Mouse (Mus musculus): ENCODE results near the gene Il6st.

The Il6st gene

DNA sequence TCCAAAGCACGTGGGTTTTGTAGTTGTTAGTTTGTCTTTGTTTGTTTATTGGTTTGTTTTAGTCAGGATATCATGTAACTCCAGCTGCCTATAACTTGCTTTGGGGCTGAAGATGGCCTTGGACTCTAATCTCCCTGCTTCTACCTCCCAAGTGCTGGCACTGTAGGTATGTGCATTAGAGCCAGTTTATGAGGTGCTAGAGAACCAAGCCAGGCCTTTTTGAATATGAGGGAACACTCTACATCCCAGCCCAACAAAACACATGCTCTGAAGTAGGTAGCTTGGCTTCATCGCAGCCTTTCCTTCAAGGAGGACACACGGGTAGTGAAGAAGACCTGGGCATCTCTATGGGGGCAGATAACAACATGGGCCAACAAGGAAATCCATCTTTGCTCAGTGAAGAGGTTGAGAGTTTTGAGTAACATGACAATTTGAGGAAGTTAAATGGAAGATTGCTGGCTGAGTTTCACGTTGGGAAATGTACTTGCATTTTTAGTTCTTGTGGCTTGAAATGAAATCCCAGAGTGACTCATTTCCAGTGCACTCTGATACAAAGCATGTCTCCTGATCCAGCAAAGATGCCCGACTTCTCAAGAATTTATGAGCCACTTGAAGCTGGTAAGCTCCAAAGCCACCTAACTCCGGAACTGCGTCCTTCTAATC is 20.9 kb upstream of the Il6st start:
- no peak for DNase-seq (ENCODE audit: low spot score in 2 of 2)

DNA sequence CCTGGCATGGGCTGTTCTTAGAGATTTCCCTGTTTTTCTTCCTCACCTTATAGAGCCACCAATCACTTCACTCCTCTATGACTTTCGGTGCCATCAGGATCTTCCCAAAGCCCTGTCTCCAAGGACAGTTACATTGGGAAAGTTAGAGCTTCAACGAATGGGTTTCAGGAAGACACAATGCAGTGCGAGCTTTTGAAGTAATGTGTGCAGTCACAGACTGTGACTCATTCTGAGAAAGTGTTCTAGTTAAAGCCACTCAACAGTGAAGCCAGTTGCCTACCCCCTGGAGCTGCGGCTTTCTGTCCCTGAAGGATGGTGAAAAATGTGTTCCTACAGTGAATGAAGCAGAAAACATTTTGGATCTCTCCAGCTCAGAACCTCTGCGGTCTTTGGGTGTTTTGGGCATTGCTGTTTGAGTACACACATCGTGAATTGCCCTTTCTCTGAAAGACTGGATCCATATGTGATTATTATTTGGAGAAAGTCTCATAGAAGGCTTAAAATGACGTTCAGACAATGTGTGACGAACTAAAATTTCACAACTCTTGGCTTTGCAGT is 16.7 kb upstream of the Il6st start:
- DNase-seq (ENCODE audit: low spot score in 2 of 2), result no peak

DNA sequence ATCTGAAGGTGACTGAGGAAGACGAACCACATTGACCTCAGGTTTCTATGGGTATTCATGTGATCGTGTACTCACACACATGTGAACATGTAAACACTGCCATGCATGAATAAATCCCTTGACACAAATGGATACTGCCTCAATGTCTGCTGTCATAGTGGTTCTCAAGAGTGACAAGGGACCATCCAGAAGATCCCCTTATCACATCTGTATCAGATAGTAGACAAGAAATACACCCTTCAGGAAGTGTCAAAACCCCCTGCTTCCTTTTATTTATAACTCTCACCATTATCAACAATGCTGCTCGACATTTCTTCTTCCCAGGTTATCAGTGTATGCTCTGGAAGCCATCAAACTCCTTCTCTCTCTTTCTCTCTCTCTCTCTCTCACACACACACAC is 13.7 kb upstream of the Il6st start:
- DNase-seq (ENCODE audit: low spot score in 2 of 2), result no peak

DNA sequence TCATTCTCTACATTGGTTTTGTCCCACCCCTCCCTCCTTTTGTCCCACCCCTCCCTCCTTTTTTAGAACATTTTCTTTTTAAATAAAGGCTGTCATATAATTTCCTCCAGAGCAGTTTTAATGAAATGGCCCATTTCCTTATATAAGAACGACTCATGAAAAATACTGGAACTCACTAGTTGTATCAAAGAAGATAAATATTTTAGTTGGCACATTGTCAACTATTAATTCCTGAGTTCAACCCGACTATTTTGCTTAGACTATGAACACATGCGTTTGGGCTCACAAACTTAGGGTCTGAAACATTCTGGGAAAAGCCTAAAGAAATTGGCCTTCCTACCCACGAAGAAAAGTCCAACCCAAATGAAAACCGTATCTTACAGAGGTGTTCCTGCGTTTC is 6.5 kb upstream of the Il6st start:
- no peak for DNase-seq (ENCODE audit: low spot score in 2 of 2)

DNA sequence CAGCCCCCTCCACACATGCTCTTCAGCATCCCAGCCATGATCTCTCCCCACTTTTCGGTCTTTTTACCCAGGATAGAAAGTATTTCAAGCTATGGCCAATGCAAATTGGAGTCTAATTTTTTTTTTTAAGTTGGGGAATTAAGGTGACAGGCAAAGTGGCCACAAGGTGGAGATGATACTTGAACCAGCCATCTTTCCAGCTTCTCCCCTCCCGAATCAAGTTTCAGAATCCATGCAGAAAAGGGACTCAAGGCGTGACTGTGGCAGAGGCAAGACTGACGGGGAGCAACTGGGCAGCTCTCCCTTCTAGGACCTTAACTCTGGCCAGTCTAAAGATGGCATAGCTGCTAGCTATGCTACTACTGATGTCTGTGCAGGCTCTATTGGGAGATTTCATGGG is 5.9 kb upstream of the Il6st start:
- DNase-seq (ENCODE audit: low spot score in 2 of 2), result no peak

DNA sequence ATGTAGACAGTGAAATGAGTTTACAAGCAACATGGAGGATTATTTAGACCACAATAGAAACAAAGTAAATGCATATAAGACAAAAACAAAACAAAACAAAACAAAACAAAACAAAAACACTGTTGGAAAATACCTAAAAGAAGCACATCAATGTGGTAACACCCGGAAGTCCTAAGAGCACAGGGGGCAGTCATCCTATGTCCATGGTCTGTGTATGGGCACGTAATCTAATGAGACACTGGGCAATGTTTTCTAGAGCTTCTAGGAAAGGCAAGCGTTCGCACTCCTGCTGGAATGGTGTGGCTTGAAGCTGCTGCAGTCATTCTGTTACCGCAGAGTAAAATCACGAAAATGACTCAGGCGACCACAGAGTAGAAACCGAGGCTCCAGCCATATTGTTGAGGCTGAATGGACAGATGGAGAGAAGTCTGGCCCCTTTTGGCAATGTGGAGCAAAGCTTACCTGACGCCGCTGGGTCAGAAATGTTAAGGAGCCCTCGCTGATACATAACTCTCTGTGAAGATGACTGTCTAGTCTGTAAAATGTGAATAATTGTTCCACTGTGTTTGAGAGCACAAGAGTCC is 5.3 kb upstream of the Il6st start:
- no peak for DNase-seq (ENCODE audit: low spot score in 2 of 2)

DNA sequence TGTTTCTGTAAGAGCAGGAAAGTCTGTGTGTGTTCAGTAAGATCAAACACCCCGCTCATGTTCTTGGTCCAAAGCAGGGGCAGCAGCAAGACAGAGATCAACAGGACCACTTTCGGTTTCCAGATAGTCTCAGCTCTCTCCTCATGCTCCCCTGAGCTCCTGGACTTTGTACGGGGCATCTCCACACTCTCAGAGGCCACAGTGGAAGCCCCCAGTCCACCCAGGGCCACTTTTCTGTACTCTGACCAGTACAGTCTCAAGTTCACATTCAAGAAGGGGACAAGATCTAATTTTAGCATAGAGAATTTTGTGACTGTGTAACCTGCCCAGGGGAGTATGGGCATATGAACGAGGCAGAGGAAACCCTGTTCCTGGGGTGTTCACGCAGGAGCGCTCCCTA is 3.9 kb upstream of the Il6st start:
- no peak for DNase-seq (ENCODE audit: low spot score in 2 of 2)

DNA sequence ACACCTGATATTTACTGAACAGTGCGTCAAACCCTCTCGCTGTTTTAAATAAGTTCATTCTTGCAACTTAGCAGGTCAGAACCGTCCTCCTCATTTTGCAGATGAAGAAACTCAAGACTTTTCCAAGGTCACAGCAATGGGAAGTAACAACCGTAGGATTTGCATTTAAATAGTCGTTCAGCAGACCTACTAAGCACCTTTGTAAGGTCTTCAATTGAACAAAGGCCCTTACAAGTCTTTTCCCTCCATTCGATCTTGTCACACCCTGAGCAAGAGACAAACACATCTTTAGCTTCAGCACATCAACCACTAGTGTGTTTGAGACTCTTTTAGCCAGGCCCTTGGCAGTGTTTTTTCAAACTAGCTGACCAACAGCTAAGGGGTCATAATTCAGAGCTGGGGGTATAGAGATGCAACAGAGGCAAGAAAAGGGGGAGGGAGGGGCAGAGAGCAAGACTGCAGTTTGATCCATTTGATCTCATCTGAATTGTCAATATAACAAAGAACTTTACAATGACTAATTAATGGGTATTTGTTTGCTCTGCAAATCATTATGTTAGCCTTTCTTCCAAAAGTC is 1.4 kb upstream of the Il6st start:
- no peak for DNase-seq (ENCODE audit: low spot score in 2 of 2)

DNA sequence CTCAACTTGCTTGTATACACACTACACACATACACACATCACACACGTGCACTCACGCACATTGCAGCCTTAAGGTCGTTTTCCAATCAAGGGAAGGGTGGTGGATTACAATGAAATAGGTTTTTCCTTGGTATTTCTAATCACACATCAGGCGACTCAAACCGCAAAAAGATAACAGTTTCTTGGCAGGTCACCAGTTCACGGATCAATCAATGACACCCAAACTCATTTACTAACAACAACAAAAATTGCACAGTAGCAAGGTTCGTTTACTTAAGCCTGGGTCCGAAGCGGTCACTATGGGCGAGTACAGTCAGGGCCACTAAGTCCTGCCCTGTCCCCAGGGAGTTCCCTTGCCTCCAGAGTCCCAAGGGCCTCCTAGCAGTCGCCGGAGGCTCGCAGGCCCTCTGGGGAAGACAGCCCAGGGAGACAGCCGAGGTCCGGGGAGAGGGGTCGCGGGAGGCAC is 500 bp upstream of the Il6st start:
- no peak for DNase-seq (ENCODE audit: low spot score in 2 of 2)

DNA sequence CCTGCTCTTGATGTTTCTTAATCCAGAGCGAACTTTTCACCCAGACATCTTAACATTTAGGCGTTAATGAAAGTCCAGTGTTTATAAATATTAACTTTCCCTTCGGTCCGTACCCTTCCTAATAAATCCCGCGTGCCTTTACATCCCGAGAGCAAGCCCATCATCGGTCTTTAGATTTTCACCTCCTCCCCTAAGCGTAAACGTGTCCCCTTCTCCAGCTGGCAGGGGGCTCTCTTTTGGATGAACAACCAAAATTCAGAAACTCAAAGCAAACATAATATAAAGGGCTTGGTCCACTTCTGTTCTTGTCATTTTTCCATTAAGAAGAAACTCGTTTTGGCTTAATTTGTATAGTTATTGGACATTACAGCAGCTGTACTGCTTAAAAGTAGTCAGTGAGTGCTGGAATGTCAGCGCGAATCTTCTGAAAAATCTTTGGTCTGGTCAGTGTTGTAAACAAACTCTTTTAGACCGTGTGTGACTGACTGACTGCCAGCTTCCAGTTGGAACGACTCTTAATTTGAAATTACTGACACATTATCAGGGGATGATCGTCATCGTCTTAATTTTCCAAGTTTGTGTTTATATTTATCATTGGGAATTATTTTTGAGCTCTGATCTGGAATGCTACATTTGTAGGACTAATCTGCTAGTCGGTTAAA is 887 bp downstream of the Il6st start:
- no peak for DNase-seq (ENCODE audit: low spot score in 2 of 2)

DNA sequence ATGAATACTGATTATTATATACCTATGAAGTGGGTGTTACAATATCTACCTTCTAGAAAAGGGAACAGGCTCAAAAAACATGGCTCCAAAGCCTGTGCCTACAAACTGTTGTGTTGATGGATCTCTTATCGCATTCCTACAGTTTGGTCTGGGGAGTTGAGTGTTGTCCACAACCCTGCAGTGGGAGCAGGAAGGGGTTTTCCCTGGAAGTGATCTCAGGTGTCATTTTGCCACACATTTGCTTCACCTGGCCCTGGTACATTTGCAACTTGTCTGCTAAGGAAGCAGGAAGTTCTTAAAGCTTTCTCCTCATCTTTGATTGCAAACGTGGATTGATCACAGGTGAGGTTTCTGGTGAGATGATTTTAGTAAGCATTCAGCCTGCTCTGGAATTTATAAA is 1.7 kb downstream of the Il6st start:
- no peak for DNase-seq (ENCODE audit: low spot score in 2 of 2)

DNA sequence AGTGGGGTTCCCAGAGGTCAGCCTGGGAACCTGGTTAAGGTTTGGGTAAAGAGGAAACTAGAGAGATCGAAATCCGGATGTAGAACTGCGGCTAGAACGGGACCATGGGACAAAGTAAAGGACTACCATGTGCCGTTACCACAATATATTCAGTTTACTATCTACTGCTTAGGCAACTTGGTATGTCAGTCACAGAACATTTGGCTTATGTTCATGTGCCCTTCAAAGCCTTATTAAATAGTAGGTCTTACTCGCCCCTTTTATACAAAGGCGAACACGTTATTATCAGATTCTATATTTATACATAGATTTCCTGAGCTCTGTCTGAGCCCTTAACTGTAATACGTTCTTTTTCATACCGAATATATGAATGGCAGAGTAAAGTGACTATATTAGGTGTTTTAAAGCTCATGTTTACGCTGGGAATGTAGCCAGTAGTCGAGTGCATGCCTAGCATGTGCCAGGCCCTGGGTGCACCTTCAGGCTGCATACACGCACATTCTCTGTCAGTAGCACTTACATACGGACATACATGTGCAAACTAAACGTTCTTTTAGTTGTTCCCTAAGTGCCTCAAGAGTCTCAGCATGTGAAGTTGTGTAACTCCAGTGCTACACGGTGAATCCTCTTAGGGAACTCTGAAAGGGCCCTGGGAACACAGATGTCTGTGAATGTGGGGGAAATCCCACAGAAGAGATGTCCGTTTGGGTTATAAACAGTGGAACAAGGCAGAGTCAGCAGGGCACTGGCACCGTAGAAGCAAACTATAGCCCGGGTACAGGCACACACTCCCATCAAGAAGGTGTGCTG is 2.5 kb downstream of the Il6st start:
- no peak for DNase-seq (ENCODE audit: low spot score in 2 of 2)

DNA sequence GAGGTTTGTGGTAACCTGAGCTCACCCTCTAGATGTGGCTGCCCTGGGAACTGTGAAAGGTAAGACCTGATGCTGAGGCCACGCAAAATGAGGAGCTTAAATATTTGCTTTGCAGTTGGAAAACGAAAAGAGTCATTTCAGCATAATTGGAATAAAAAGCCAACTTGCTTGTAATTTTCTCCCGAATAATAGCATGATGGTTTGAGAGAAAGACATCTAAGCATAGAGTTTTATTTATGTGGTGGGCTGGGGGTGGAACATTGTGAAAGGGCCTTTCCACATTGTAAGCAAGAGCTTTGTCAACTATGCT is 3.0 kb downstream of the Il6st start:
- no peak for DNase-seq (ENCODE audit: low spot score in 2 of 2)

DNA sequence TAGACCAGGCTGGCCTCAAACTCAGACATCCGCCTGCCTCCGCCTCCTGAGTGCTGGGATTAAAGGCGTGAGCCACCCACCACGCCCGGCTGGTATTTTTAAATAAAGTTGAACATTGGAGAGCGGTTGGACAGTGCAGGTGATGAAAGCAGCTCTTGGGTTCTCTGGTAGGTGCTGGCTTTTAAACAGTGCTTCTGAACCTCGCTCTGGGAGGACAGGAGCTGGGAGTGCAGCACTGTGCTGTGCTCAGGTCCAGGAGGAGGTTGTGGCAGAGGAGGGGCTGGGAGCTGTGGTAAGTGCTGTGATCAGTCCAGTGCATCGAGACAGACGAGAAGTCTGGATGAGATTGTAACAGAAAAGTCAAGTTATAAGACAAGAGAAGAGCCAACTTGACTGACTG is 3.5 kb downstream of the Il6st start:
- DNase-seq (ENCODE audit: low spot score in 2 of 2), result no peak

DNA sequence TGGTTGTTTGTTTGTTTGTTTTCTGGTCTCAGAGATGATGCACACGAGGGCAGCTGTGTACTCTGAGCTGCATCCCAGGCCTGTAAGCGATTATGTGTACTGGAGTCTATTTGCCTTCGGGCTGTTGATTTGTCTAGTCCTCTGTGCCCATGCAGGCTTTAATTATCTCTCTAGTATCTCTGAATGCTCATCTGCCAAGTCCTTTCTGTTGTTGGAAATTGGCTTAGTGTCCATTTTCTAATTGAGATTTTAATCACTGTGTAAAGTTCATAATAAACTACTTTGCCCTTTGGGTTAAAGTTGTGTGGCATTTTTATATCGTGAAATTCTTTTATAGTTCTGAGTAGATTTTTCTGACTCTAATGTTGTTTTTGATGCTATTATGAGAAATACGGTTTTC is 5.6 kb downstream of the Il6st start:
- DNase-seq (ENCODE audit: low spot score in 2 of 2), result no peak

DNA sequence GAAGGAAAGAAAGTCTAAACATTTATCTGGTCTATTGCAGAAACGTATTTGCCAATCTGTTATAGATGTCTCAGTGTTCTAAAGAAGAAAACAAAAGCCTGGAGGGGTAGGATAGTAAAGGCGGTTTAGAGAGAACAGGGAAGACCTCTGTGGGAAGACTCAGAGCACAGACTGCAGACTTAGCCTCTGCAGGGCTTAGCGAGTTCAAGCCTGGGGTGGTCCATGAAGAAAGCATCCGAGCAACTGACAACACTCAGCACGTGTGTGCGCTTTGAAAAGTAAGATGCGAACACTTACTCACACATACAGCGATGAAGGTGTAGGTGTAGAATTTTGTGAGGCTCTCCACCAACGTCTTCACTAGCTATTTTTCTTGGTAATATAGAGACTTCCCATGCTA is 7.3 kb downstream of the Il6st start:
- no peak for DNase-seq (ENCODE audit: low spot score in 2 of 2)

DNA sequence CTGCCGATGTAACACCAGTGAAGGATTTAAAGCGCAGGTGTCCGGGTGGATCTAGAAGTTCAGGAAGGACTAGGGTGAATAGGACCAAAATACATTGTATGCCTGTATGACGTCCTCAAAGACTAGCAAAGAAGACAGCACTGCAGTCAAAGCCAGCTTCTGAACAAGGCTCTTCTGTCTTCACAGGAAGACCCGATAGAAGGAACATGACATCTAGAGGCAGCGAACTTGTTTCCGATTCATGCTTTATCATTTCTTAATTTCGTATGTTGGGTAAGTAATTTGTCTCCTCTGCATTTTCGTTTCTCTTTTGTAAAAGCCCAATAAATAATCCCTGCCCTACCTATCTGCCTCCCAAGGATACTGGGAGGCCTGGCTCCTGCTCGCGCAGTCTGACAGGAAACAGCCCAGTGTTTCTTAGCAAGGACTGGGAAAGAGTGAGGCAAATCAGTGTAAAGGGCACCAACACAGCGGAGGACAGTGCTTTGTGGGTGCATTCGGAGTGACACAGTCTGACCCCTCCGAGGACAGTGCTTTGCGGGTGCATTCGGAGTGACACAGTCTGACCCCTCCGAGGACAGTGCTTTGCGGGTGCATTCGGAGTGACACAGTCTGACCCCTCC is 8.6 kb downstream of the Il6st start:
- no peak for DNase-seq (ENCODE audit: low spot score in 2 of 2)

DNA sequence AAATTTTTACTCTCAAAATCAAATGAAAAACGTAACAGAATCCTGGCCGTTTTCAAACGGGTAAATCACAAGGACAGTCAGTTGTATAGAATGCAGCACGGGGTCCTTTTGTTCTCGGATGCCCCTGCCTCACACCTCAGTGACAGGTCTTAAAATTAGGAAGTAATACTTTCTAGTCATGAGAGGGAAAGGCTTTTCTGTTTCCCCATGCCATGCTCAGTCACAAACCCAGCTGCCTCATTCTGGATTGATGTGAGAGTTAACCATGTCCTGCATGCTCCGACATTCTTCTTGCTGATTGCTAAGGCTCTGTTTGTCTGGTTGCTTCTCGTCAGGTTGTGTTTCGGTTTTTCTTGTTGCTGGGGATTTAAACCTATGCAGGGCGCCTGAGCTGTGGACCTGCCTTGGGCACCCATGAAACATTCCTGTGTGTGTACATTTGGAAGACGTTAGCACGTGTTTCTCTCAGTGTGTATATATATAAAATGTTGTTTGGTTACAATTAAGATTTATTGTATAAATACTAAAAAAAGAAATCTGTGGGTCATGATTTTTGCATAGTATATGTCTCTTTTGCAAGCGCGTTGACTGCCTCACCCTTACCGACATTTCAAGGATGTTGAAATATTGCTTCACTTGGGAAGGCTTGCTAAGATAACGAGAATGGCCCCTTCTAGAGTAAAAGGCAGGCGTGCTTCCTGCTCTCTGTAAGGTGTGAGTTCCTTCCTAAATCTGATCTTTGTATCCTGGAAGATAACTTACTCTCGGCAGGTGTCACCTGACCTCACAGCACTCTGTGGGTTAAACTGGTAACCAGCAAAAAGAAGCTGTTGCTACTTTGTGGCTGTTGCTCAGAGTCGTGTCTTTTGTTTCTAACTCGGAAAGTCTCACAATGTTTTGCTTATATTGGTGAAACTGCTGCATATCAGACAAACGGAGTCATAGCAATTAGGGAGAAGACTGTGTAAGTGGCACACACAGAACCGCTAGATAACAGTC is 10.2 kb downstream of the Il6st start:
- no peak for DNase-seq (ENCODE audit: low spot score in 2 of 2)

DNA sequence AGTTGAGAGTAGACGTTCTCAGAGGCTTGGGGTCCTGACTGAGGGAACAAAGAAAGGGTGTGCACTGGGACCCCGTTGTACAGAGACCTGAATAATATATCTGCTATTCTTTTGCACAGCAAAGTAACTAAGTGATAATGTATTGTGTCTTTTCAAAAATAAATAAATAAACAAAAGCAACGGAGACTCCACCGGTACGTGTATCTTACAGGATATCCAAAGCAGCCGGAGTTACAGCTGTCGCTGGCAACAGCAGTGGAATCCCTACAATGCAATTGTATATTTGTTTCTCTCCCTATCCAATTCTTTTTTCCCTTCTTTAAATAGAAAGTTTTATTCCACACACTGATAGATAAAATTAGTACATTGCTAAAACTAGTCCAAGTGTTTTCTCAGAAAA is 15.2 kb downstream of the Il6st start:
- DNase-seq (ENCODE audit: low spot score in 2 of 2), result no peak

DNA sequence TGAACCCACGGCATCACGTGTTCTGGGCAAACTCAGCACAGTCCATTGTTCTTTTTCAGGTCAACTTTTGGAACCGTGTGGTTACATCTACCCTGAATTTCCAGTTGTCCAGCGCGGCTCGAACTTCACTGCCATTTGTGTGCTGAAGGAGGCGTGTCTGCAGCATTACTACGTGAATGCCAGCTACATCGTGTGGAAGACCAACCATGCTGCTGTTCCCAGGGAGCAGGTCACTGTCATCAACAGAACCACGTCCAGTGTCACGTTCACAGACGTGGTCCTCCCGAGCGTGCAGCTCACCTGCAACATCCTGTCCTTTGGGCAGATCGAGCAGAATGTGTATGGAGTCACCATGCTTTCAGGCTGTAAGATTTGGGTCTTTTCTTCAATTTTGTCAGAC is 16.1 kb downstream of the Il6st start:
- no peak for DNase-seq (ENCODE audit: low spot score in 2 of 2)
